Mouse (Mus musculus) myocyte (in vitro differentiated cells): ENCODE measurements at regions not wholly inside any gene's neighbourhood (a gene's known extent, or its start where the extent isn't known, plus 50 kb on each side); places are given as distances from the start of the nearest gene placed in this dataset.

Experiments used
- CEBPB ChIP-seq: IDR thresholded peaks from 2 replicates; pipeline ENCODE4 v1.6.1; 2011; ENCODE audit warnings: mild to moderate bottlenecking, moderate library complexity; ENCODE audit not compliant: poor library complexity, insufficient read depth, severe bottlenecking
- E2F4 ChIP-seq: IDR thresholded peaks from one replicate; pipeline ENCODE4 v1.6.1; 2011; ENCODE audit warnings: mild to moderate bottlenecking, control low read depth, moderate library complexity; ENCODE audit not compliant: insufficient read depth
- MAX ChIP-seq: IDR thresholded peaks from one replicate; pipeline ENCODE4 v1.6.1; 2011; ENCODE audit warnings: low read depth, mild to moderate bottlenecking, control low read depth
- MYOD1 ChIP-seq, 3 experiments: IDR thresholded peaks; one replicate each; pipeline ENCODE4 v1.6.1; 2011; ENCODE audit warnings: control low read depth in 2 of 3, low read depth in 2 of 3, mild to moderate bottlenecking in 2 of 3, moderate library complexity in 1 of 3; ENCODE audit not compliant: insufficient read length in 2 of 3, control insufficient read depth in 1 of 3
- MYOG ChIP-seq, 3 experiments: IDR thresholded peaks; one replicate each; pipeline ENCODE4 v1.6.1; 2011; ENCODE audit warnings: control low read depth in 2 of 3, low read depth in 2 of 3, mild to moderate bottlenecking in 2 of 3; ENCODE audit not compliant: insufficient read length in 2 of 3, control insufficient read depth in 1 of 3, insufficient read depth in 1 of 3
- POLR2A ChIP-seq: IDR thresholded peaks from one replicate; pipeline ENCODE4 v1.6.1; 2011; ENCODE audit warnings: low read depth, mild to moderate bottlenecking, control low read depth, moderate library complexity; ENCODE audit not compliant: insufficient read length
- POLR2AphosphoS2 ChIP-seq: IDR thresholded peaks from one replicate; pipeline ENCODE4 v1.6.1; 2011; ENCODE audit warnings: low read depth, control low read depth; ENCODE audit not compliant: insufficient read length
- REST ChIP-seq: IDR thresholded peaks from one replicate; pipeline ENCODE4 v1.6.1; 2011; ENCODE audit warnings: mild to moderate bottlenecking, control low read depth, moderate library complexity; ENCODE audit not compliant: insufficient read depth, insufficient read length
- TCF12 ChIP-seq: IDR thresholded peaks from one replicate; pipeline ENCODE4 v1.6.1; 2011; ENCODE audit warnings: mild to moderate bottlenecking, control low read depth; ENCODE audit not compliant: poor library complexity, insufficient read depth, severe bottlenecking
- USF1 ChIP-seq: IDR thresholded peaks from one replicate; pipeline ENCODE4 v1.6.1; 2011; ENCODE audit warnings: low read depth, mild to moderate bottlenecking, control low read depth, moderate library complexity

GRCm38 (mm10) chr15:74420550-74420949 lies 215.6 kb downstream of the Mroh4 start:
- TF ChIP-seq USF1 (no peak), POLR2A (no peak), E2F4 (no peak), MAX (no peak), REST (no peak), MYOG (IDR thresholded peaks at IDR 0.05; ENCODE audit: control insufficient read depth in 1 of 3, insufficient read depth in 1 of 3, insufficient read length in 2 of 3, low read depth in 2 of 3) (no peak), TCF12 (no peak), POLR2AphosphoS2 (no peak), MYOD1 (IDR thresholded peaks at IDR 0.05; ENCODE audit: control insufficient read depth in 1 of 3, insufficient read length in 2 of 3, low read depth in 2 of 3) (no peak), CEBPB (no peak)
